Mouse (Mus musculus): ENCODE measurements at regions not wholly inside any gene's neighbourhood (a gene's known extent, or its start where the extent isn't known, plus 50 kb on each side); places are given as distances from the start of the nearest gene placed in this dataset.

DNA sequence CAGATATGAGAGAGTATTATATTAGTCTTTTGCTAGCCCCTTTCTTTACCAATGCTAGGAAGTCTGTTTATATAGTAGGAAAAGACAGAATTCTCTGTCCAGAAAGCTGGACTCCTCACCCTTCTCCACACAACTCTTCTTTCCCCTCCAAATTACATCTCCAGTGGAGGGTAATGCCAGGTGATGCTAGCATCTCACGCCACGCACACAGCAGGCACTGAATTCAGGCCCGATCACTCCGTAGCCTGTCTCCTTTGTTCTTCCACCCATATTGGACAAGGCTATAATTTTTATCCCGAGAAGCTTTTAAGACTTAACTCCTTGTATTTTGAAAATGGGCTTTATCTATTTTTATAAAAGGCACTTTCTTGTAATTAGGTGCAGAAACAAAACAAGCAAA lies 73.0 kb upstream of the Ppara start:
- H3K4me3 ChIP-seq = no peak overlapping the region
- H3K4me1 ChIP-seq (replicated peaks) = peaks cover 5% of the 10 kb centered on the region; the same call in 1 of the 2 replicates
- no peak overlapping the region for H3K27ac ChIP-seq
- H3K36me3 ChIP-seq = no peaks in the 10 kb centered on the region
- no peak overlapping the region for H3K4me2 ChIP-seq
- no peak overlapping the region for H3K9ac ChIP-seq
- no peaks in the 10 kb centered on the region for H3K9me3 ChIP-seq (replicated peaks)
- no peak for ATAC-seq (replicated peaks; ENCODE audit: insufficient number of reproducible peaks, insufficient read depth, low FRiP score, low read depth)
- peaks cover 24% of the 10 kb centered on the region for H3K27me3 ChIP-seq
- WGBS = 94% methylated on average over 5 of the region's 5 CpGs

DNA sequence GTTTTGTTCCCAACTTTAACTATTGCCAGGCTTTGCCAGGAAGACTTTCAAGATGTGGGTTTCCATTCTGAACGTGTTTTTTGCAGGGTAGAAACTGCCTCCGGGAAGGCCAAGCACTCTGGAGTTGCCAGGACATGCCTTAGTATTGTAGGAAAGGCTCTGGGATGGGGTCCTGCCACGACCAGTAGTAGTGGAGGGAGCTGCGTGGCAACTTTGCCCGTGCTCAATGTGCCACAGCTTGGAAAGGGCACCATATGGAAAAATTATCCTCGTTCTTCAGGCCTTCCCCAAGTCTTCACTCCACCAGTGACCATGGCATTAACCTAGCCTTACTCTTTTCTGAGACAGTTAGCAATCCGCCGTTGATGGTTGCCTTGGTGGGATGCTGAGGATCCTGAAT lies 72.5 kb upstream of the Ppara start:
- ATAC-seq (replicated peaks; ENCODE audit: insufficient number of reproducible peaks, insufficient read depth, low FRiP score, low read depth) = no peak
- H3K4me2 ChIP-seq = no peak overlapping the region
- H3K27ac ChIP-seq = no peak overlapping the region
- no peak overlapping the region for H3K9ac ChIP-seq
- no peak overlapping the region for H3K4me3 ChIP-seq
- 84% methylated on average over 8 of the region's 8 CpGs for WGBS
- H3K27me3 ChIP-seq = peaks cover 24% of the 10 kb centered on the region
- H3K4me1 ChIP-seq (replicated peaks) = peaks cover 5% of the 10 kb centered on the region; the same call in 1 of the 2 replicates
- H3K9me3 ChIP-seq (replicated peaks) = no peaks in the 10 kb centered on the region
- no peaks in the 10 kb centered on the region for H3K36me3 ChIP-seq

DNA sequence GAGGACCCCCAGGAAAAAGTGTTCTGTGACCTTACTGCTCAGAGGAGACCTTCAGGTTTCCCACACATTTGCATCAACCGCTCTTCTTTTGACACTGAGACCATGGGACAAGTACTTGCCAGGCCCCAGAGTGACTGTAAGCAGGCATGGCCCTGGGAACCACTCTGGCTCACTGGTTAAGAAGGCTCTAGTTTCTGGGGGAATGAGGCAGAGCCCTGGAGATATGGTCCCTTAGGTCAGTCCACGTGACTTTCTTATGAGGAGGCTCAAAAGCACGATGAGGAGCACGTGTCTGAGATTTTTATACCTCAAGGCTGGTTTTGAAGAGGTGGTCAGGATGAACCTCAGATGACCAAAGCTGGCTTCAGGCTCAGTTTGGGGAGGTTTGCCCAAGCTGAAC lies 72.1 kb upstream of the Ppara start:
- peaks cover 9% of the 10 kb centered on the region for H3K4me1 ChIP-seq (replicated peaks)
- H3K9me3 ChIP-seq (replicated peaks) = no peaks in the 10 kb centered on the region
- peaks cover 24% of the 10 kb centered on the region for H3K27me3 ChIP-seq
- no peak for ATAC-seq (replicated peaks; ENCODE audit: insufficient number of reproducible peaks, insufficient read depth, low FRiP score, low read depth)
- 83% methylated on average over 4 of the region's 4 CpGs for WGBS
- H3K4me2 ChIP-seq = no peak overlapping the region
- no peak overlapping the region for H3K27ac ChIP-seq
- H3K9ac ChIP-seq = no peak overlapping the region
- H3K36me3 ChIP-seq = no peaks in the 10 kb centered on the region
- no peak overlapping the region for H3K4me3 ChIP-seq

- peaks cover 24% of the 10 kb centered on the region for H3K27me3 ChIP-seq
- no peaks in the 10 kb centered on the region for H3K36me3 ChIP-seq
- no peak overlapping the region for H3K27ac ChIP-seq
- peaks cover 13% of the 10 kb centered on the region for H3K4me1 ChIP-seq (replicated peaks)
- H3K4me2 ChIP-seq = no peak overlapping the region
- ATAC-seq (replicated peaks; ENCODE audit: insufficient number of reproducible peaks, insufficient read depth, low FRiP score, low read depth) = no peak
- 84% methylated on average over 17 of the region's 17 CpGs for WGBS
- H3K9me3 ChIP-seq (replicated peaks) = no peaks in the 10 kb centered on the region
- H3K4me3 ChIP-seq = no peak overlapping the region
- H3K9ac ChIP-seq = no peak overlapping the region
Observed at GRCm38 (mm10) chr15:85663757-85664431, 70.9 kb upstream of the Ppara start.

DNA sequence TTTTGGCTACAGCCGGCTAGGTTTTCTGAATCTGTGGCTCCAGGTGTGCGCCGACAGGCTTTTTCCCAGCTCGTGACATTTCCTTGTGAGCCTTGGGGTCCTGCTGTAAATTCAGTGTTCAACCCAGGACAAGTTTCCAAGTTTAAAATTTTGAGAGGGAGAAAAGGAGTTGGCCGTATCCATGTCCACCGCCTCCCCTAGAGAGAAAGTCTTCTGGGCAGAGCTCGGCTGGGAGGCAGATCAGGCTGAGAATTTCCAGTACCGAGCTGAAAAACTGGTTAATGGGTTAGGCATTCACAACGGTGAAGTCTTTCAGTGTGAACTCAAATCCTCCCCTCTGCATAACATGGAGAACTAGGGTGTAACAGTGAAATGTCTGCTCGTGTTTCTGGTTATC lies 70.4 kb upstream of the Ppara start:
- ATAC-seq (replicated peaks; ENCODE audit: insufficient number of reproducible peaks, insufficient read depth, low FRiP score, low read depth) = no peak
- no peaks in the 10 kb centered on the region for H3K9me3 ChIP-seq (replicated peaks)
- 80% methylated on average over 10 of the region's 10 CpGs for WGBS
- H3K4me1 ChIP-seq (replicated peaks) = peaks cover 19% of the 10 kb centered on the region
- H3K27me3 ChIP-seq = peaks cover 24% of the 10 kb centered on the region
- H3K27ac ChIP-seq = no peak overlapping the region
- H3K4me3 ChIP-seq = no peak overlapping the region
- no peak overlapping the region for H3K4me2 ChIP-seq
- H3K9ac ChIP-seq = no peak overlapping the region
- no peaks in the 10 kb centered on the region for H3K36me3 ChIP-seq

GRCm38 (mm10) chr15:85665181-85665821 lies 69.5 kb upstream of the Ppara start:
- Histone ChIP-seq H3K27me3 (peaks cover 18% of the 10 kb centered on the region), H3K4me1 (replicated peaks) (peaks cover 26% of the 10 kb centered on the region), H3K4me3 (no peak overlapping the region), H3K4me2 (no peak overlapping the region), H3K9me3 (replicated peaks) (no peaks in the 10 kb centered on the region), H3K36me3 (no peaks in the 10 kb centered on the region), H3K27ac (no peak overlapping the region), H3K9ac (no peak overlapping the region)
- 78% methylated on average over 12 of the region's 12 CpGs for WGBS
- ATAC-seq (replicated peaks; ENCODE audit: insufficient number of reproducible peaks, insufficient read depth, low FRiP score, low read depth) = no peak

GRCm38 (mm10) chr15:85666496-85666895 lies 68.3 kb upstream of the Ppara start:
- Histone ChIP-seq H3K36me3 (no peaks in the 10 kb centered on the region), H3K9ac (no peak overlapping the region), H3K27me3 (peaks cover 6% of the 10 kb centered on the region; the same call in 1 of the 2 replicates)

DNA sequence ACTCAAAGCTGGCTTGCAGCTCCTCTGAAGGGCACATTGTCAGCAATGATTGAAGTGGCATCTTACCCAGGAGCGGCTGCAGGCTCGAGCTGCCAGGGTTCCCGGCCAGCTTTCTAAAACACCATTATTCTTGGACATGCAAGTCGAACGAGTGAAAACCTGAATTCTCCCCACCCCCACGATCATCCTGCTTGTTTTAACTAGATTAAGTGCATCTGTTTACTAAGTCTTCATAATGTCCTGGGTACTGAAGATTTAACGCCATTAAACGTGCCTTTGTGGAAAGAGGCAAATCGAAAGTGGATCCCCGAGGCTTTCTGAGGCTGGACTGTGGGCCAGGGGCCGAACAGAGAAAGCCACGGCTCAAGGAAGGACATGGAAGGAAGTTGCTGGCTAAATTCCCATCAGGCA lies 67.4 kb upstream of the Ppara start:
- no peak overlapping the region for H3K27ac ChIP-seq
- ATAC-seq (replicated peaks; ENCODE audit: insufficient number of reproducible peaks, insufficient read depth, low FRiP score, low read depth) = no peak
- H3K27me3 ChIP-seq = 0 out of 2 replicates have a peak, but pooled peaks cover 5% of the 10 kb centered on the region
- H3K9me3 ChIP-seq (replicated peaks) = no peaks in the 10 kb centered on the region
- H3K9ac ChIP-seq = 0 out of 2 replicates have a peak overlapping the region, but pooled peaks have one; percentile 10
- no peak overlapping the region for H3K4me3 ChIP-seq
- H3K36me3 ChIP-seq = no peaks in the 10 kb centered on the region
- peaks cover 21% of the 10 kb centered on the region for H3K4me1 ChIP-seq (replicated peaks)
- H3K4me2 ChIP-seq = 0 out of 2 replicates have a peak overlapping the region, but pooled peaks have one; percentile 7
- 69% methylated on average over 12 of the region's 12 CpGs for WGBS

More at GRCm38 (mm10) chr15:85666496-85666895, 68.3 kb upstream of the Ppara start:
- H3K4me3 ChIP-seq = no peak overlapping the region
- H3K4me2 ChIP-seq = no peak overlapping the region
- no peak overlapping the region for H3K27ac ChIP-seq
- no peaks in the 10 kb centered on the region for H3K9me3 ChIP-seq (replicated peaks)
- peaks cover 21% of the 10 kb centered on the region for H3K4me1 ChIP-seq (replicated peaks)
- no peak for ATAC-seq (replicated peaks; ENCODE audit: insufficient number of reproducible peaks, insufficient read depth, low FRiP score, low read depth)
- 72% methylated on average over 9 of the region's 9 CpGs for WGBS

DNA sequence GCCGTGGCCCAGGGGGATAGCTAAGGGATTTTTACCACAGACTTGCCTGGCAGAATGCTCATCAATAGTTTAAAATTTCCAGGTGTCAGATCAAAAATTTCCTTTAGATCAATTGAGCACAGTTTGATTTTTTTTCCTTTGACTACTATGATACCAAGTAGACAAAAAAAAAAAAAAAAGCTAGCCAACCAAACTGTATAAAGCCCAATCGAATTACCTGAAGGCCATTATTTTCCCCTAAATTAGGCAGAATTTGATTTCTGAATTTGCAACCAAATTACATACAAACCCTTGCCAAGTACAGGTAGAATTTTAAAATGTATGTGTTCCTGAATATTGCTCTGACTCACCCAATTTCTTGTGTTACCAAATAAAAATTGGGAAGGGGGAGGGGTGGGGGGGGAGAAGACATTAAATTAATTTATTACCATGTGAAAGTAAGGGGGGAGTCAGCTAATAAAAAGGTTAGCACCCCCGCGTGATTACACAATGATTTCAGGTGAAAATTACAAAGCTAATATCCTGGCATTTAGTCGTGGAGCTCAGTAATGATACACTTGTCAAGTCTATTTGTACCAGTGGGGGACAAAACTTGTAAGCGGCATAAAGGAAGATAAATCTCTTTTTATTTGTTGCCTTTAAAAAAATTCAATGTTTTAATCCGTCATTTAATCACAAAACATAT lies 66.7 kb upstream of the Ppara start:
- Histone ChIP-seq H3K4me3 (no peak overlapping the region), H3K36me3 (no peaks in the 10 kb centered on the region), H3K9me3 (replicated peaks) (no peaks in the 10 kb centered on the region), H3K4me2 (no peak overlapping the region), H3K9ac (no peak overlapping the region), H3K4me1 (replicated peaks) (peaks cover 21% of the 10 kb centered on the region), H3K27ac (no peak overlapping the region), H3K27me3 (0 out of 2 replicates have a peak, but pooled peaks cover 5% of the 10 kb centered on the region)
- ATAC-seq (replicated peaks; ENCODE audit: insufficient number of reproducible peaks, insufficient read depth, low FRiP score, low read depth) = no peak
- 85% methylated on average over 7 of the region's 7 CpGs for WGBS

- Histone ChIP-seq H3K36me3 (peaks cover 2% of the 10 kb centered on the region; the same call in 1 of the 2 replicates), H3K9ac (peak overlapping the region; percentile 99), H3K4me1 (replicated peaks) (peaks cover 28% of the 10 kb centered on the region), H3K9me3 (replicated peaks) (no peaks in the 10 kb centered on the region), H3K27ac (peak overlapping the region; percentile 98), H3K27me3 (0 out of 2 replicates have a peak, but pooled peaks cover 5% of the 10 kb centered on the region), H3K4me3 (peak overlapping the region; percentile 90; the same call in 1 of the 2 replicates), H3K4me2 (peak overlapping the region; percentile 86)
- no peak for ATAC-seq (replicated peaks; ENCODE audit: insufficient number of reproducible peaks, insufficient read depth, low FRiP score, low read depth)
- 62% methylated on average over 9 of the region's 9 CpGs for WGBS
Observed at GRCm38 (mm10) chr15:85668871-85669651, 65.7 kb upstream of the Ppara start.
